Mouse (Mus musculus): ENCODE measurements at regions not wholly inside any gene's neighbourhood (a gene's known extent, or its start where the extent isn't known, plus 50 kb on each side); places are given as distances from the start of the nearest gene placed in this dataset.
A peak's percentile ranks its signal among the peaks of the same experiment; 100 is the strongest.
"Not testable (repeated sequence)": the region's sequence is repeated elsewhere in the genome, so short reads cannot be mapped to it uniquely, and the experiment has no call there.

- DNase-seq: no peak
- intact Hi-C loops (cut with DNase I): no loop called here
These were observed 1899.9 kb upstream of the Slc39a10 start for GRCm38 (mm10) chr1:48792573-48792972.

- intact Hi-C loops (cut with DNase I): no loop called here
- no peak for DNase-seq
These were observed 1860.7 kb upstream of the Slc39a10 start for GRCm38 (mm10) chr1:48753252-48753755.

- intact Hi-C loops (cut with DNase I): no loop called here
- DNase-seq: peak; percentile 65
These were observed 1840.9 kb upstream of the Slc39a10 start for GRCm38 (mm10) chr1:48733580-48733979.

GRCm38 (mm10) chr1:48708606-48709005, 1816.0 kb upstream of the Slc39a10 start:
- intact Hi-C loops (cut with DNase I): not testable (repeated sequence)
- DNase-seq: peak; percentile 11

All from left cerebral cortex, postnatal 4 days (tissue).